Mouse (Mus musculus) midbrain, embryonic 14.5 days (tissue): ENCODE measurements around the gene Cga. TPM values are rescaled to one million over a fixed set of nuclear protein-coding genes. Genes with fewer than 3 reads are reported as not detected.
A peak's percentile ranks its signal among the peaks of the same experiment; 100 is the strongest.
"Not testable (repeated sequence)": the region's sequence is repeated elsewhere in the genome, so short reads cannot be mapped to it uniquely, and the experiment has no call there.

ENCODE experiments used
- ATAC-seq: fragments of 200-750 bp; cut with Nextera tagmentation; 2 replicates; pipeline ENCODE4 v1.8.0; 2017; ENCODE audit warnings: moderate number of reproducible peaks, moderate library complexity; ENCODE audit not compliant: low FRiP score, low TSS enrichment
- DNase-seq: peaks from one replicate; pipeline ENCODE4 v3.0.0-alpha.2; 2015
- H3K27ac ChIP-seq: fragments of 300-500 bp; sonication (generic); replicated peaks from 2 replicates; pipeline ENCODE4 v1.5.1; 2014; ENCODE audit warnings: mild to moderate bottlenecking, low read depth, low read length, moderate library complexity
- H3K27me3 ChIP-seq: fragments of 300-500 bp; sonication (generic); 2 replicates; pipeline ENCODE4 v1.6.1; 2014; ENCODE audit warnings: low read length, control low read depth, mixed read lengths; ENCODE audit not compliant: control insufficient read depth, insufficient read depth
- H3K36me3 ChIP-seq: fragments of 300-500 bp; sonication (generic); 2 replicates; pipeline ENCODE4 v1.6.1; 2014; ENCODE audit warnings: low read length, control low read depth; ENCODE audit not compliant: control insufficient read depth, insufficient read depth
- H3K4me1 ChIP-seq: fragments of 300-500 bp; sonication (generic); 2 replicates; pipeline ENCODE4 v1.6.1; 2014; ENCODE audit warnings: mild to moderate bottlenecking, antibody characterized with exemption, low read length, control low read depth; ENCODE audit not compliant: control insufficient read depth, insufficient read depth
- H3K4me2 ChIP-seq: fragments of 300-500 bp; sonication (generic); 2 replicates; pipeline ENCODE4 v1.6.1; 2014; ENCODE audit warnings: mild to moderate bottlenecking, low read length, moderate library complexity
- H3K4me3 ChIP-seq: fragments of 300-500 bp; sonication (generic); replicated peaks from 2 replicates; pipeline ENCODE4 v1.5.1; 2014; ENCODE audit warnings: low read depth, low read length
- H3K9ac ChIP-seq: fragments of 300-500 bp; sonication (generic); replicated peaks from 2 replicates; pipeline ENCODE4 v1.6.1; 2014; ENCODE audit warnings: mild to moderate bottlenecking, low read length, moderate library complexity
- H3K9me3 ChIP-seq: fragments of 300-500 bp; sonication (generic); 2 replicates; pipeline ENCODE4 v1.6.1; 2016; ENCODE audit warnings: low read length, control low read depth, mixed read lengths; ENCODE audit not compliant: control insufficient read depth
- WGBS: fragments of 180-500 bp; shearing (Covaris S2); extraction: QIAGEN DNeasy Blood & Tissue Kit; methylation state at CpG from one replicate; pipeline ENCODE4 v1.1.7; 2014; 5-methylcytosine and 5-hydroxymethylcytosine counted together
- polyA plus RNA-seq: library from polyadenylated mRNA; unstranded; fragments of >200 nt; fragmentation: Nextera tagmentation; extraction: Ambion mirVana; gene quantifications from 2 replicates; pipeline ENCODE4 v1.2.1, GENCODE M21; 2014

Cga gene
- polyA plus RNA-seq, 1 experiment from 2014 or later: not detected

- Histone ChIP-seq H3K9ac (no peak overlapping the region), H3K36me3 (no peaks in the 10 kb centered on the region), H3K4me3 (no peak overlapping the region), H3K4me2 (no peak overlapping the region), H3K27me3 (no peaks in the 10 kb centered on the region), H3K9me3 (no peaks in the 10 kb centered on the region), H3K27ac (no peak overlapping the region), H3K4me1 (no peaks in the 10 kb centered on the region)
- 82% methylated on average over 4 of the region's 4 CpGs for WGBS
- ATAC-seq (no peak), DNase-seq (no peak)
Measured at GRCm38 (mm10) chr4:34901166-34901565, 7.6 kb downstream of the Cga start.

GRCm38 (mm10) chr4:34901582-34901981 is 8.0 kb downstream of the Cga start:
- not testable (repeated sequence) for H3K4me2 ChIP-seq, H3K9ac ChIP-seq, H3K27me3 ChIP-seq, H3K4me1 ChIP-seq, H3K36me3 ChIP-seq, DNase-seq, H3K4me3 ChIP-seq, H3K9me3 ChIP-seq, ATAC-seq, H3K27ac ChIP-seq
- WGBS: 90% methylated on average over 3 of the region's 3 CpGs

- Histone ChIP-seq H3K4me3 (no peak overlapping the region), H3K9ac (no peak overlapping the region), H3K27me3 (no peaks in the 10 kb centered on the region), H3K36me3 (no peaks in the 10 kb centered on the region), H3K9me3 (no peaks in the 10 kb centered on the region), H3K4me2 (no peak overlapping the region), H3K27ac (no peak overlapping the region), H3K4me1 (no peaks in the 10 kb centered on the region)
- no peak for ATAC-seq
- no peak for DNase-seq
- 69% methylated on average over 5 of the region's 5 CpGs for WGBS
Measured at GRCm38 (mm10) chr4:34905396-34905795, 11.8 kb downstream of the Cga start.

GRCm38 (mm10) chr4:34906151-34906550 is 12.6 kb downstream of the Cga start:
- Histone ChIP-seq H3K27ac (no peak overlapping the region), H3K4me1 (no peaks in the 10 kb centered on the region), H3K4me2 (no peak overlapping the region), H3K36me3 (no peaks in the 10 kb centered on the region), H3K9me3 (no peaks in the 10 kb centered on the region), H3K27me3 (no peaks in the 10 kb centered on the region), H3K4me3 (no peak overlapping the region), H3K9ac (no peak overlapping the region)
- DNase-seq (no peak), ATAC-seq (no peak)
- WGBS: 75% methylated on average over 4 of the region's 4 CpGs

GRCm38 (mm10) chr4:34907026-34907425 is 13.4 kb downstream of the Cga start:
- H3K9ac ChIP-seq: no peak overlapping the region
- H3K36me3 ChIP-seq: no peaks in the 10 kb centered on the region
- WGBS: 44% methylated on average over 14 of the region's 14 CpGs
- no peaks in the 10 kb centered on the region for H3K9me3 ChIP-seq
- no peaks in the 10 kb centered on the region for H3K27me3 ChIP-seq
- DNase-seq (peak; percentile 20), ATAC-seq (no peak)
- H3K27ac ChIP-seq: no peak overlapping the region
- H3K4me1 ChIP-seq: no peaks in the 10 kb centered on the region
- no peak overlapping the region for H3K4me3 ChIP-seq
- no peak overlapping the region for H3K4me2 ChIP-seq

- Histone ChIP-seq H3K9ac (no peak overlapping the region), H3K4me1 (no peaks in the 10 kb centered on the region), H3K27ac (no peak overlapping the region), H3K4me3 (no peak overlapping the region), H3K9me3 (no peaks in the 10 kb centered on the region), H3K4me2 (no peak overlapping the region), H3K36me3 (no peaks in the 10 kb centered on the region), H3K27me3 (no peaks in the 10 kb centered on the region)
- no peak for DNase-seq
- no peak for ATAC-seq
- 97% methylated on average over 7 of the region's 7 CpGs for WGBS
Measured at GRCm38 (mm10) chr4:34908127-34908526, 14.5 kb downstream of the Cga start.

- no peaks in the 10 kb centered on the region for H3K36me3 ChIP-seq
- no peak overlapping the region for H3K4me2 ChIP-seq
- WGBS: 81% methylated on average over 3 of the region's 3 CpGs
- H3K9ac ChIP-seq: no peak overlapping the region
- H3K9me3 ChIP-seq: no peaks in the 10 kb centered on the region
- ATAC-seq: no peak
- H3K27me3 ChIP-seq: no peaks in the 10 kb centered on the region
- no peak for DNase-seq
- H3K27ac ChIP-seq: no peak overlapping the region
- no peaks in the 10 kb centered on the region for H3K4me1 ChIP-seq
- H3K4me3 ChIP-seq: no peak overlapping the region
Measured at GRCm38 (mm10) chr4:34911401-34911800, 17.8 kb downstream of the Cga start.

GRCm38 (mm10) chr4:34912171-34912570 is 18.6 kb downstream of the Cga start:
- 89% methylated on average over 3 of the region's 3 CpGs for WGBS
- H3K36me3 ChIP-seq: no peaks in the 10 kb centered on the region
- H3K4me2 ChIP-seq: no peak overlapping the region
- DNase-seq (no peak), ATAC-seq (no peak)
- H3K4me3 ChIP-seq: no peak overlapping the region
- no peaks in the 10 kb centered on the region for H3K27me3 ChIP-seq
- H3K27ac ChIP-seq: no peak overlapping the region
- H3K9ac ChIP-seq: no peak overlapping the region
- H3K4me1 ChIP-seq: no peaks in the 10 kb centered on the region
- no peaks in the 10 kb centered on the region for H3K9me3 ChIP-seq

- Histone ChIP-seq H3K9ac (no peak overlapping the region), H3K27me3 (no peaks in the 10 kb centered on the region), H3K9me3 (no peaks in the 10 kb centered on the region), H3K4me3 (no peak overlapping the region), H3K27ac (no peak overlapping the region), H3K36me3 (no peaks in the 10 kb centered on the region), H3K4me1 (no peaks in the 10 kb centered on the region), H3K4me2 (no peak overlapping the region)
- no peak for DNase-seq
- WGBS: 53% methylated on average over 7 of the region's 7 CpGs
- no peak for ATAC-seq
Measured at GRCm38 (mm10) chr4:34917400-34917799, 23.8 kb downstream of the Cga start.
